ENCODE assay signal across 9 mouse cellular contexts in the genomic region with DNA sequence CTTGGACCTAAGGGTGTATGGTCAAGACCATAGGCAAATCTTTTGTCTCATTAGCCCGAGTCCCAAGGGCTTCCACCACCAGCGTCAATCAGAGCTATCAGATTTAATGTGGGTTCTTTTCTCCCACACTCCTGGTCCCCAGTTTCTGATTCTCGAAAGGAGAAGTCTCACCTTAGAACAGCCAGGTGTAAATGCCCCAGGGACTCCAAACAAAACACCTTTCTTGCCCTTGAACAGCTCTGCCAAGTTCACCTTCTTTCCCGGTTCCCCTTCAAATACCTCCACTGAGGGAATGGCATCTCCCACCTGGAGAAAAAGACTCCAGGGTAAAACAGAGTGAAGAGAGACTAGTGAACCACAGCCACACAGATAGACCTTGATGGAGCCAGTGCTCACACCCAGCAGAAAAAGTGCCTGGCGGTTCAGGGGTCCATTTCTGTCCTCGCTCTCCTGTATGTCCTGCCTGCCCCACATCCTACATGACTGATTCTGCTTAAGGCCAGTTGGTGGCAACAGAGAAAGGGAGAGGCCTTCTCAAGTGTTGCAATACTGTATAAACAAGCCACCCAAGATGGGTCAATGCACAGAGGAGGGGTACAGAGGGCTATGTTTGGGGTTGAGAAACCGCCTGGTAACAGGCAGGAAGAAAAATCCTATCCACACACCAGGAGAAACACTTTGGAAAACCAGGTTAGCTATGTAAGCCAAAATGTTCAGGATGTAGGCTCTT. TPM values are rescaled to one million over a fixed set of nuclear protein-coding genes. Genes with fewer than 3 reads are reported as not detected.
DNase-seq lines count a peak whose midpoint lies in the region; ATAC-seq and TF ChIP-seq lines count a peak whose summit lies in the region.
"Had no signal": no experiment of that assay in that cellular context is flagged by ENCODE, and none has a peak within 500 bp of the region (broad histone marks: within the 10 kb centered on the region; RNA-seq: fewer than 3 reads in every experiment).

No protein-coding gene starts in this region.

- peaks cover 5% of the 10 kb centered on the region; the same call in 1 of the 2 replicates for H3K4me1 ChIP-seq in brown adipose tissue, adult 24 weeks (ENCODE audit: control insufficient read depth, insufficient read depth, insufficient read length, low read length)
- H3K4me1 ChIP-seq in intestine, embryonic 14.5 days (replicated peaks; ENCODE audit: control insufficient read depth, insufficient read depth, low read length): peaks cover 18% of the 10 kb centered on the region
- H3K4me1 ChIP-seq in megakaryocyte, embryonic 14.5 days: peaks cover 68% of the 10 kb centered on the region
- H3K4me1 ChIP-seq in thymus, adult 2 months (replicated peaks; ENCODE audit: control insufficient read depth, insufficient read depth, low read length): peaks cover 22% of the 10 kb centered on the region

- no peak for TF ChIP-seq CTCF in thymus, adult 2 months (IDR thresholded peaks at IDR 0.05; ENCODE audit: borderline replicate concordance, control insufficient read depth, extremely low read depth, insufficient read depth, low read length, poor library complexity)

- intact Hi-C loops in heart, postnatal 25 days (cut with DNase I): loop anchor here (5.0 kb wide), 1 partner anchor 66 kb away; a partner anchor contains a TSS

- DNase-seq in heart, adult 11 months: peak; percentile 89
- no peak for DNase-seq in heart, postnatal 25 days (ENCODE audit: low spot score)
- no peak for DNase-seq in intestine, embryonic 14.5 days (ENCODE audit: low spot score)
- DNase-seq in thymus, adult 2 months: no peak
- DNase-seq in gastrocnemius, postnatal 10 days: no peak
- no peak for DNase-seq in adrenal gland, adult 18-20 months (ENCODE audit: low spot score in 2 of 2)

- peak overlapping the region; percentile 78 for H3K4me2 ChIP-seq in intestine, embryonic 14.5 days (ENCODE audit: low read length)

- H3K9me3 ChIP-seq in intestine, embryonic 14.5 days (ENCODE audit: control insufficient read depth, low read length): no peaks in the 10 kb centered on the region
- no peaks in the 10 kb centered on the region for H3K9me3 ChIP-seq in megakaryocyte, embryonic 14.5 days

- ATAC-seq in intestine, embryonic 14.5 days (replicated peaks; ENCODE audit: low FRiP score, low TSS enrichment, low read depth): no peak

- H3K9ac ChIP-seq in intestine, embryonic 14.5 days (ENCODE audit: low read length): peak overlapping the region; percentile 74; the same call in 1 of the 2 replicates

- no peaks in the 10 kb centered on the region for H3K27me3 ChIP-seq in intestine, embryonic 14.5 days (replicated peaks; ENCODE audit: control insufficient read depth, insufficient read depth, low read length)
- H3K27me3 ChIP-seq in megakaryocyte, embryonic 14.5 days (replicated peaks): no peaks in the 10 kb centered on the region
- no peaks in the 10 kb centered on the region for H3K27me3 ChIP-seq in thymus, adult 2 months (ENCODE audit: control insufficient read depth, insufficient read depth, low read length)

- TF ChIP-seq POLR2A in thymus, adult 2 months (IDR thresholded peaks at IDR 0.05; ENCODE audit: control insufficient read depth, extremely low read depth, insufficient read depth, low read length, poor library complexity): no peak

- H3K36me3 ChIP-seq in intestine, embryonic 14.5 days (ENCODE audit: control insufficient read depth, insufficient read depth, low read length): peaks cover 44% of the 10 kb centered on the region
- H3K36me3 ChIP-seq in megakaryocyte, embryonic 14.5 days (replicated peaks; ENCODE audit: low read length): peaks cover 71% of the 10 kb centered on the region
- H3K36me3 ChIP-seq in thymus, adult 2 months (ENCODE audit: control insufficient read depth, insufficient read depth, low read length): peaks cover 4% of the 10 kb centered on the region; the same call in 1 of the 2 replicates

- WGBS in intestine, embryonic 14.5 days: 90% methylated on average over 7 of the region's 7 CpGs
- 93% methylated on average over 7 of the region's 7 CpGs for WGBS in thymus, adult 2 months

- 0 out of 2 replicates have a peak overlapping the region, but pooled peaks have one; percentile 26 for H3K27ac ChIP-seq in brown adipose tissue, adult 24 weeks (replicated peaks; ENCODE audit: low read depth, low read length)
- H3K27ac ChIP-seq in intestine, embryonic 14.5 days (ENCODE audit: low read depth): no peak overlapping the region
- H3K27ac ChIP-seq in thymus, adult 2 months (ENCODE audit: control insufficient read depth, insufficient read depth, low read length): no peak overlapping the region

- H3K4me3 ChIP-seq in brown adipose tissue, adult 24 weeks (ENCODE audit: insufficient read depth, low read depth, low read length): peak overlapping the region; percentile 66
- peak overlapping the region; percentile 74 for H3K4me3 ChIP-seq in intestine, embryonic 14.5 days (ENCODE audit: low read depth, low read length)
- H3K4me3 ChIP-seq in megakaryocyte, embryonic 14.5 days (replicated peaks): peak overlapping the region; percentile 99
- no peak overlapping the region for H3K4me3 ChIP-seq in thymus, adult 2 months (ENCODE audit: control insufficient read depth, insufficient read depth, low read length)

RNA-seq across cellular contexts. Expression of a gene that starts 1.5 kb away (rescaled TPM):
- 10 to 100 TPM; 29.2 to 32.6 TPM for total RNA-seq in heart, postnatal 25 days (2021)
- 18.1 and 29.4 TPM in 2 replicates for polyA plus RNA-seq in brown adipose tissue, adult 24 weeks (2012; ENCODE audit: insufficient read depth, insufficient read length, missing spikeins)
- polyA plus RNA-seq in intestine, embryonic 14.5 days (2014; fragmentation: Nextera tagmentation; extraction: Ambion mirVana): 136 and 150 TPM in 2 replicates
- polyA plus RNA-seq in megakaryocyte, embryonic 14.5 days (2012; ENCODE audit: insufficient read depth, low replicate concordance): 107 and 147 TPM in 2 replicates
- 183 and 203 TPM in 2 replicates for polyA plus RNA-seq in thymus, adult 2 months (2012; rRNA removed)
- total RNA-seq in gastrocnemius, postnatal 10 days (2021): 10 to 100 TPM; 45.2 to 48.1 TPM
- 100 to 1,000 TPM in 1 of 2 experiments, 10 to 100 TPM in 1; 83.2 to 110 TPM for total RNA-seq in adrenal gland, adult 18-20 months (2021)

RNA-seq across cellular contexts. Expression of a gene that starts 1.9 kb away (rescaled TPM):
- 100 to 1,000 TPM; 722 to 748 TPM for total RNA-seq in heart, postnatal 25 days (2021)
- polyA plus RNA-seq in brown adipose tissue, adult 24 weeks (2012; ENCODE audit: insufficient read depth, insufficient read length, missing spikeins): 974 and 1,161 TPM in 2 replicates
- polyA plus RNA-seq in intestine, embryonic 14.5 days (2014; fragmentation: Nextera tagmentation; extraction: Ambion mirVana): 116 and 139 TPM in 2 replicates
- 209 and 955 TPM in 2 replicates for polyA plus RNA-seq in megakaryocyte, embryonic 14.5 days (2012; ENCODE audit: insufficient read depth, low replicate concordance)
- polyA plus RNA-seq in thymus, adult 2 months (2012; rRNA removed): 99.4 and 133 TPM in 2 replicates
- total RNA-seq in gastrocnemius, postnatal 10 days (2021): 100 to 1,000 TPM; 150 to 152 TPM
- 100 to 1,000 TPM; 303 to 375 TPM for total RNA-seq in adrenal gland, adult 18-20 months (2021)

RNA-seq across cellular contexts. Expression of a gene that starts 13.6 kb away (rescaled TPM):
- 100 to 1,000 TPM; 146 to 156 TPM for total RNA-seq in heart, postnatal 25 days (2021)
- polyA plus RNA-seq in brown adipose tissue, adult 24 weeks (2012; ENCODE audit: insufficient read depth, insufficient read length, missing spikeins): 86.4 and 123 TPM in 2 replicates
- 7.5 and 9.9 TPM in 2 replicates for polyA plus RNA-seq in intestine, embryonic 14.5 days (2014; fragmentation: Nextera tagmentation; extraction: Ambion mirVana)
- polyA plus RNA-seq in megakaryocyte, embryonic 14.5 days (2012; ENCODE audit: insufficient read depth, low replicate concordance): 56.1 and 76.3 TPM in 2 replicates
- 67.9 and 77.4 TPM in 2 replicates for polyA plus RNA-seq in thymus, adult 2 months (2012; rRNA removed)
- total RNA-seq in gastrocnemius, postnatal 10 days (2021): 10 to 100 TPM; 45.8 to 45.9 TPM
- 10 to 100 TPM; 38.7 to 63.0 TPM for total RNA-seq in adrenal gland, adult 18-20 months (2021)

RNA-seq across cellular contexts. Expression of a gene that starts 17.2 kb away (rescaled TPM):
- total RNA-seq in heart, postnatal 25 days (2021): not detected
- not detected in 2 replicates for polyA plus RNA-seq in brown adipose tissue, adult 24 weeks (2012; ENCODE audit: insufficient read depth, insufficient read length, missing spikeins)
- 0.70 and 1.4 TPM in 2 replicates for polyA plus RNA-seq in intestine, embryonic 14.5 days (2014; fragmentation: Nextera tagmentation; extraction: Ambion mirVana)
- 0.83 TPM in 1 of 2 replicates, not detected in the other for polyA plus RNA-seq in megakaryocyte, embryonic 14.5 days (2012; ENCODE audit: insufficient read depth, low replicate concordance)
- 3.7 and 5.2 TPM in 2 replicates for polyA plus RNA-seq in thymus, adult 2 months (2012; rRNA removed)
- total RNA-seq in gastrocnemius, postnatal 10 days (2021): not detected
- total RNA-seq in adrenal gland, adult 18-20 months (2021): 1 to 10 TPM in 1 of 2 experiments, not detected in 1; 1.2 TPM

RNA-seq across cellular contexts. Expression of a gene that starts 26.3 kb away (rescaled TPM):
- under 1 TPM; 0.20 to 0.36 TPM for total RNA-seq in heart, postnatal 25 days (2021)
- polyA plus RNA-seq in brown adipose tissue, adult 24 weeks (2012; ENCODE audit: insufficient read depth, insufficient read length, missing spikeins): 1.6 and 1.8 TPM in 2 replicates
- 0.22 TPM in 1 of 2 replicates, not detected in the other for polyA plus RNA-seq in intestine, embryonic 14.5 days (2014; fragmentation: Nextera tagmentation; extraction: Ambion mirVana)
- 0.08 TPM in 1 of 2 replicates, not detected in the other for polyA plus RNA-seq in megakaryocyte, embryonic 14.5 days (2012; ENCODE audit: insufficient read depth, low replicate concordance)
- polyA plus RNA-seq in thymus, adult 2 months (2012; rRNA removed): 1.5 and 1.8 TPM in 2 replicates
- not detected for total RNA-seq in gastrocnemius, postnatal 10 days (2021)
- under 1 TPM; 0.23 to 0.35 TPM for total RNA-seq in adrenal gland, adult 18-20 months (2021)
- polyA plus RNA-seq: large intestine, adult 2 months had no signal
